Mouse (Mus musculus) left cerebral cortex, postnatal 10 days (tissue): ENCODE measurements around the gene Blm. TPM values are rescaled to one million over a fixed set of nuclear protein-coding genes. Genes with fewer than 3 reads are reported as not detected.

ENCODE experiments used
- DNase-seq, 2 experiments: peaks; one replicate each; pipeline ENCODE4 v3.0.0; 2021 to 2022; ENCODE audit warnings: low spot score in 2 of 2, mixed read lengths in 1 of 2; ENCODE audit errors: extremely low spot score in 1 of 2
- intact Hi-C: fragments of 180-260 bp; cut with DNase I; formaldehyde crosslinking; loops from one replicate; pipeline ENCODE4 v1.15.1; 2025
- total RNA-seq, 2 experiments: library from RNA; stranded (reverse); gene quantifications; 2 replicates each; pipeline ENCODE4 v1.2.3; 2021

Gene Blm
- total RNA-seq = 1 to 10 TPM; 6.5 to 7.6 TPM

- peak; percentile 97 to 99 for DNase-seq
- intact Hi-C loops = no loop called here
Measured at GRCm38 (mm10) chr7:80535009-80535744, at the start of gene Blm. TSS of gene Blm (minus strand) at chr7:80535119.

- intact Hi-C loops = no loop called here
- DNase-seq = peak; percentile 56 to 65
Measured at GRCm38 (mm10) chr7:80583981-80584380, 49.1 kb upstream of the Blm start.

GRCm38 (mm10) chr7:80582821-80583451 lies 48.0 kb upstream of the Blm start:
- DNase-seq = peak in 1 of 2 experiments; percentile 61
- intact Hi-C loops = no loop called here

GRCm38 (mm10) chr7:80580368-80580767 lies 45.4 kb upstream of the Blm start:
- intact Hi-C loops = loop anchor here (2.0 kb wide), 1 partner anchor 194 kb away; the partner anchor contains the start of gene Fes
- DNase-seq = peak in 1 of 2 experiments; percentile 66

- intact Hi-C loops = no loop called here
- no peak for DNase-seq
Measured at GRCm38 (mm10) chr7:80577417-80577980, 42.6 kb upstream of the Blm start.

GRCm38 (mm10) chr7:80576626-80577025 lies 41.7 kb upstream of the Blm start:
- no peak for DNase-seq
- intact Hi-C loops = no loop called here

GRCm38 (mm10) chr7:80575750-80576149 lies 40.8 kb upstream of the Blm start:
- no peak for DNase-seq
- intact Hi-C loops = no loop called here

GRCm38 (mm10) chr7:80573076-80573475 lies 38.2 kb upstream of the Blm start:
- intact Hi-C loops = no loop called here
- no peak for DNase-seq

GRCm38 (mm10) chr7:80567982-80568381 lies 33.1 kb upstream of the Blm start:
- intact Hi-C loops = no loop called here
- no peak for DNase-seq

GRCm38 (mm10) chr7:80561931-80562330 lies 27.0 kb upstream of the Blm start:
- intact Hi-C loops = no loop called here
- no peak for DNase-seq

GRCm38 (mm10) chr7:80561271-80561670 lies 26.4 kb upstream of the Blm start:
- no peak for DNase-seq
- intact Hi-C loops = no loop called here

GRCm38 (mm10) chr7:80558572-80558971 lies 23.7 kb upstream of the Blm start:
- intact Hi-C loops = no loop called here
- no peak for DNase-seq

GRCm38 (mm10) chr7:80558101-80558500 lies 23.2 kb upstream of the Blm start:
- no peak for DNase-seq
- intact Hi-C loops = no loop called here

- intact Hi-C loops = no loop called here
Measured at GRCm38 (mm10) chr7:80557161-80557560, 22.2 kb upstream of the Blm start.

GRCm38 (mm10) chr7:80556166-80556565 lies 21.2 kb upstream of the Blm start:
- peak in 1 of 2 experiments; percentile 57 for DNase-seq
- intact Hi-C loops = no loop called here

More at GRCm38 (mm10) chr7:80557161-80557560, 22.2 kb upstream of the Blm start:
- DNase-seq = no peak

GRCm38 (mm10) chr7:80555146-80555545 lies 20.2 kb upstream of the Blm start:
- DNase-seq = no peak
- intact Hi-C loops = no loop called here

GRCm38 (mm10) chr7:80554180-80555021 lies 19.5 kb upstream of the Blm start:
- DNase-seq = peak; percentile 58 to 64
- intact Hi-C loops = no loop called here

GRCm38 (mm10) chr7:80548513-80549260 lies 13.8 kb upstream of the Blm start:
- intact Hi-C loops = no loop called here
- no peak for DNase-seq
